Mouse (Mus musculus): Measurements from ENCODE around the gene Atf1. TPM values are rescaled to one million over a fixed set of nuclear protein-coding genes. Genes with fewer than 3 reads are reported as not detected.

Gene Atf1
- 10 to 100 TPM; 86.7 to 97.7 TPM for total RNA-seq (2023)

GRCm38 (mm10) chr15:100227663-100228534 is at the start of gene Atf1:
Atf1 (plus strand) TSS chr15:100227819.

GRCm38 (mm10) chr15:100280626-100281025 is 53.0 kb downstream of the Atf1 start, which contains the start of gene Tmprss12:
Tmprss12 (plus strand) TSS chr15:100280837.

DNA sequence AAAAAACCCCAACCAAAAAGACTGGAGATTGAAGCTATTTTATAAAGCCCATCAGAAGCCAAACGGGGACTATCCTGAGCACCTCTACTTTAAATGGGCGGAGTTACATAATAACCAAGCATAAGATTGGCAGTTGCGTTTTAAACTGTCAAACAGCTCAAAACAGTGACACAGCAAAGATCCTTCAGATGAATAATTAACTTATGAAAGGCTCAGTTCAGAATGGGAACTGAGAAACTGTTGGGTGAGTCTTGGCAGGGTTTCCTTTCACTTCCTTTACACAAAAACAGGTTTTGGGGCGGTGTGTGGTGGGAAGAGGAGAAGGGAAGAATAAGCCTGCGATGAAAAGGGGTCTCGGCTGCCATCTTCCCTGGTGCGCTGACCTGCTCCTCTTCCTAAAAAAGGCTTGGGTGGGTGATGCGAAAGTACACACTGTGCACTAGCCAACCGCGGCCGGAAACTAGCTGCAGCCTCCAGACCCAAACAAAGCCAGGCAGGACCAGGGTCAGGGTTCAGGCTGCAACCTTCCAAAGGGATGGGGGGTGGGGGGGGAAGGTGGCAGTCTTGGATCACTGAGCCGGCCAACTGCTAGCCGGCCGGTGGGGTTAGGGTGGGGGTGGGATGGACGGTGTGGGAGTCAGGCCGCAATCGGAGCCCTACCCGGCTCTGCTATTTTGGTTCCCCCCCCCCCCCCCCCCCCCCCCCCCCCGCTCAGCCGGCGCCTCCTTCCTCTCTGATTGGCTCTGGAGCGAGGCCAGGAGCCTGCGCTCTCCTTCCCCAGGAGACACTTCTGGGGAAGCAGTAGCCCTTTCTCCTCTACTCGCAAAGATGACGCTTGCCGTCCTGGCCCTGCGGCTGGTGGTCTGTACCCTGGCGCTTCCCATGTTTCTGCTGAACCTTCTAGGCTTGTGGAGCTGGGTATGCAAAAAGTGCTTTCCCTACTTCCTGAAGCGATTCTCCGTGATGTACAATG is 76.7 kb downstream of the Atf1 start, which contains the start of gene Mettl7a1:
TSS of gene Mettl7a1 (plus strand) at position 122 of the 973 bp plus-strand sequence.

Other genes starting within 250 kb of the Atf1 start
- gene Dip2b, start 189.2 kb upstream of the Atf1 start, total RNA-seq (2023), result 10 to 100 TPM; 29.6 to 29.7 TPM
- not detected for gene Tmprss12, start 53.0 kb downstream of the Atf1 start, total RNA-seq (2023)
- 10 to 100 TPM; 28.7 to 36.9 TPM for gene Mettl7a1, start 76.3 kb downstream of the Atf1 start, total RNA-seq (2023)
- under 1 TPM in 1 of 2 experiments, not detected in 1; 0.73 TPM for gene Mettl7a3, start 107.1 kb downstream of the Atf1 start, total RNA-seq (2023)
- under 1 TPM in 1 of 2 experiments, not detected in 1; 0.72 TPM for gene Methig1, start 125.3 kb downstream of the Atf1 start, total RNA-seq (2023)
- 1 to 10 TPM in 1 of 2 experiments, under 1 TPM in 1; 0.92 to 1.1 TPM for gene Mettl7a2, start 125.4 kb downstream of the Atf1 start, total RNA-seq (2023)
- not detected for gene Higd1c, start 136.7 kb downstream of the Atf1 start, total RNA-seq (2023)
- not detected for gene Gm5475, start 194.3 kb downstream of the Atf1 start, total RNA-seq (2023)
- gene Slc11a2, start 197.3 kb downstream of the Atf1 start, total RNA-seq (2023), result 10 to 100 TPM; 17.3 to 22.6 TPM
- 10 to 100 TPM; 10.4 to 10.6 TPM for gene Letmd1, start 241.2 kb downstream of the Atf1 start, total RNA-seq (2023)